Mouse (Mus musculus) testis, adult 2 months (tissue): ENCODE measurements around the gene Ptpn3.

Experiments
- CTCF ChIP-seq: fragments of 200-500 bp; IDR thresholded peaks from 2 replicates; pipeline ENCODE4 v1.5.1; 2012; ENCODE audit warnings: low read depth, mild to moderate bottlenecking, inconsistent platforms, low read length, moderate library complexity; ENCODE audit not compliant: control insufficient read depth, insufficient read depth, insufficient replicate concordance
- POLR2A ChIP-seq: fragments of 200-500 bp; IDR thresholded peaks from 2 replicates; pipeline ENCODE4 v1.6.1; 2012; ENCODE audit warnings: low read depth, mild to moderate bottlenecking, inconsistent platforms, low read length, moderate library complexity; ENCODE audit not compliant: control insufficient read depth

GRCm38 (mm10) chr4:57231323-57231722 lies 70.3 kb downstream of the Ptpn3 start:
- TF ChIP-seq CTCF (no peak), POLR2A (no peak)
